Mouse (Mus musculus) layer of hippocampus, adult 9-10 months (tissue): ENCODE results near the gene Naxe.

Source experiments
- DNase-seq: peaks from one replicate; pipeline ENCODE4 v3.0.0; 2022; ENCODE audit warnings: low spot score

Gene Naxe

DNA sequence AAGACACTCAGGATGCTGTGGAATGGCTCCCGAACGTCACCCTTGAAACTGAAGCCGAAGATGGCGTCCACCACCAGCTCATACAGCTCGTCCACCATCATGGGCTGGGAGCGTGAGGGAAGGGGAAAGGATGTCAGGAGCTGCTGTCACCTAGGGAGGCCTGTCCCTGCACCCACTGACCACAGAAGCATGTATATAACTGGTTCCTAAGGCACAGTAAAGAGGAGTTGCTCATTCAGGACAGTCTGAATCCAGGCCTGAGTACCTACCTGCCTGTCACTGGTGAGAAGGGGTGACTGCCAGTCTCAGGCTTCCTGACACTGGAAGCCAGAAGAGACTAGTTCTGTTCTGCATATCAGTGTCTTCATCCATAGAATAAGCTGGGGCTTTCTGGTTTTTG is 1.3 kb downstream of the Naxe start:
- no peak for DNase-seq

DNA sequence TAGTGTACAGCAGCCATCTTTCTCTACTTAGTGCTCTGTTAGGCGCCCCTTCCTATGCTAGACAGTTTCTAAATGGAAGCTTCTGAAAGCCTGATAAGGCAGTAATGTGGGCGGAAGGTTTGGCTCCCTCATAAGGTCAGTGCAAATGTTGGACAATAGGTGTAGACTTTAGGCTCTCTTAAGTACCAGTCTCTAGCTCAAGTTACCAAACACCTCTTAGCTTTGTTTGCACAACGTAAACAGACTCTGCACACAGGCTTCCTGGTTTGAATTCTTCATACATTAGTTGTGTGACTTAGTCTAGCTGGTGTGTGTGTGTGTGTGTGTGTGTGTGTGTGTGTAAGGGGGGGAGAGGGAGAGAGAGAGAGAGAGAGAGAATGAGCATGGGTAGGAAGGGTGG is 8.8 kb downstream of the Naxe start:
- DNase-seq, result no peak

GRCm38 (mm10) chr3:88042661-88043421 is 15.5 kb downstream of the Naxe start, which contains the start of gene Gpatch4:
Gene Gpatch4, plus strand, starts transcription at chr3:88043108.
- peak; percentile 96 for DNase-seq

- DNase-seq, result no peak
Measured at GRCm38 (mm10) chr3:88035561-88036293, 22.6 kb downstream of the Naxe start.

GRCm38 (mm10) chr3:88033506-88033905 is 24.8 kb downstream of the Naxe start:
- DNase-seq, result no peak

DNA sequence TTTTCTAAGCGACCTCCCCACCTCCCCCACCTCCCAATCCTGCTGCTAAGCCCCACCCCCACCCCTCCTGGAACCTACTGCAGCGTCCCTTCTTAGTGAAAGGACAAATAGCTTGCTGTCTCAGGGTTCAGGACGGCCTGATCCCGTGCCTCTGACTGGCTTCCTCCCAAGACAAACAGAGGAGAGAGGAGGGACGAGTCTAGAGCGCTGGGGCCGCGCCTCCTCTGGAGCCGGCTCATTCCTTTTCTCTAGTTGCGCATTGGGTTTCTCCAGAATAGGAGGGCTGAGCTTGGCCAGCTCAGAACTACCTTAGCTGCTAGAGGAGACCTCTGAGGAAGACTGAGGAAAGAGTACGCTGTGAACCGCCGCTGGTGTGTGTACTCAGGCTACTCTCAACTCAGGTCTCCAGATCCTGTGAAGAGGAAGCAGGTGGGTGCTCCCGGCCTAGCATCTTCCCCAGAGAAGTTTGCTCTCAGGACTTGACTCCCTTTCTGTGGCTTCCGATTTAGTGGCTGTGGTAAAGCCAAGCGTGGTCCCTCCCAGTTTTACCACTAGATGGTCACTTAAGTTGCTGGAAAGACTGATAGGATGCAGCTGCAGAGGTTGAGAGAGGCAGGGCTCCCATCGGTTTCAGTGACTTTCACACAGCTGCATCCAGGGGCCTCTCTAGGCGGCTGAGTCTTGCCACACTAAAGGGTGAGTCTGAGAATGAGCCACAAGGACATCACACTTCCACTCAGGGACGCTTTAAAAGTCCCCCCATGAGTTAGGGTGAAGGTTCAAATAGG is 27.5 kb downstream of the Naxe start:
- no peak for DNase-seq

- no peak for DNase-seq
Measured at GRCm38 (mm10) chr3:88027434-88028186, 30.7 kb downstream of the Naxe start, which contains the start of gene Hapln2. Gene Hapln2, minus strand, starts transcription at chr3:88027583.

- no peak for DNase-seq
Measured at GRCm38 (mm10) chr3:88026823-88027222, 31.5 kb downstream of the Naxe start.

GRCm38 (mm10) chr3:88023192-88024074 is 34.9 kb downstream of the Naxe start:
- DNase-seq, result no peak

DNA sequence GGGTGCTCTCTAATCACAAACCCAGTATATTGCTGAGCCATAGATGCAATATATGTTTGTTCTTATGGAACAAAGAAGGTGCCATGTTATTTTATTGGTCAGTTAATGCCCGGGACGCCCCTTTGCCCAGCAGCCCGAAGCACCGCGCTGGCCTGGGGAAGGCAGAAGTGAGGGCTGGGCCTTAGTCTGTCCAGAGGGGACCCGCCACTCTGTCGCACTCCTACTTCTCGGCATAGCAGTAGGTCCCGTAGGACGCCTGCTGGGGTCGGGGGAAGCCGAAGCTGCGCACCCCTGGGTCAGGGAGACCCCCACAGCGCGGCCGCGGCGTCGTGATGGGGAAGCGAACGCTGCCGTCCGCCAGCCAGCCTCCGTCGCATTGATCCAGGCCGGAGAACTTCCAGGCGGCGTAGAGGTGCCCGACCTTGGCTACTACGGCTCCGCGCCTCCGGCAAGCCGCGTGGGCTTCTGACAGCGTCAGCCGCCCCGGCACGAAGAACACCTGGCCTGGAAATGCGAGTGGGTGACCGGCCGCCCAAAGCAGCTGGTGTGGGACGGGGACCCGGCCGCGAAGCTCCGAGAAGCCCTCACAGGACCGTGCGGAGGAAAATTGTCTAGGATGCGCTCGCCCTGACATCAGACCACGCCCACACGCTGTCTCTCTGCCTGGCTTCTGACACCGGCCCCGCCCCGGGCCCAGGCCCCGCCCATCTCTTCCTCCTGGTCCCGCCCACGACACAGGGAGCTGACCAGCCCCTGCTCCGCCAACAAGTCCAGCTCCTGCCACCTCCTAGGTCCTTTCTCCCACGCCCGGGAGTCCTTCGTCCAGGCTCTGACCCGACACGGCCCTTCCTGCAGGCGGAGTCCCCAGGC is 35.7 kb downstream of the Naxe start:
- peak; percentile 65 for DNase-seq

DNA sequence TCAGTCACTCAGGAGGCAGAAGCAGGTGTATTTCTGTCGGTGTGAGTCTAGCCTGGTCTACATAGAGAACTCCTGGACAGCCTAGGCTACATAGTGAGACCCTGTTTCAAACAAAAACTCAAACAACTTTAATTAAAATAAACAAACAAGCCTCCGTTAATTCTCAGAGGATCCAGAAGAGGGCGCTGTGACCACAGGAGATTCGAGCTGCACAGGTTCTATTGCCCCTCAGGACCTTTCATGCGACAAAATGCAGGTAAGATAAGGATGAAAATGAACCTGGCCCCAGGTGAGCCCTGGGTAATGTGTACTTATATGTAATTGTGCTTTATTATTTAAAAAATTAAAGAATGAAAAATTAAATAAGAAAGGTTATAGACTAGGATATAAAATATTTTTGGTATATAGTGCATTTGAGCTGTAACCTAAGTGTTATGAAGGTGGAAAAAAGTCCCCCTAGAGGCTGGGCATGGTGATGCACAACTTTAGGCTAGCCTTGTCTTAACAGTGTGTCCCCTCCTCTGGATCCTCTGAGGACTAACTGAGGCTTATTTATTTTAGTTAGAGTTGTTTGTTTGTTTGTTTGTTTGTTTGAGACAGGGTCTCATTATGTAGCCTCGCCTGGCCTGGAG is 47.5 kb downstream of the Naxe start:
- DNase-seq, result no peak
